Mouse (Mus musculus) embryonic fibroblast, embryonic 13.5 days (primary cell): ENCODE measurements at regions not wholly inside any gene's neighbourhood (a gene's known extent, or its start where the extent isn't known, plus 50 kb on each side); places are given as distances from the start of the nearest gene placed in this dataset.

Experiments used
- CTCF ChIP-seq: IDR thresholded peaks from 2 replicates; pipeline ENCODE4 v1.5.1; 2011; ENCODE audit warnings: mild to moderate bottlenecking, control low read depth, low read length, moderate library complexity, borderline replicate concordance; ENCODE audit not compliant: insufficient read depth
- POLR2A ChIP-seq: IDR thresholded peaks from 2 replicates; pipeline ENCODE4 v1.6.1; 2011; ENCODE audit warnings: low read depth, mild to moderate bottlenecking, control low read depth, low read length, moderate library complexity

DNA sequence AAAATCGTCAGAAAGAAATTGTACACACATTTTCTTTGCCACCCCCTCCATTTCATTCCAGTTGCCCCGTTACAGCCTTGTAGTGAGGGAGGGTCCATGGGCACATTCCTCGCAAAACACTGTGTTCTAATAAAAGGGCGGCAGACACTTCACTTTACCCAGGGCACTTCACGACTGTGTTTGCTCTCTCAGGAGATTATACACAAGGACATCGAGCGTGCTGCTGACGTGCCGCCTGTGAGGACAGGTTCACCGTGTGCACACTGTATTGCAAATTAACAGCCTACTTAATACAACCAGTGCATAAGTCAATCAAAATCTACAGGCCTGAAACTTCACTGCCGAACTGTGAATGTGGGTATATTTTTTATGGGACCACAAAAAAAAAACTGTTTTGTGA is 274.6 kb downstream of the Pou4f1 start:
- TF ChIP-seq POLR2A (no peak), CTCF (no peak)
